Mouse (Mus musculus) limb, embryonic 11.5 days (tissue): Measurements from ENCODE around the gene Socs2. TPM values are rescaled to one million over a fixed set of nuclear protein-coding genes. Genes with fewer than 3 reads are reported as not detected.

ENCODE experiments used
- ATAC-seq: fragments of 200-750 bp; cut with Nextera tagmentation; 2 replicates; pipeline ENCODE4 v1.8.0; 2017; ENCODE audit warnings: low read depth; ENCODE audit not compliant: insufficient number of reproducible peaks, low FRiP score, low TSS enrichment
- DNase-seq: peaks from one replicate; pipeline ENCODE4 v3.0.0-alpha.2; 2015; ENCODE audit warnings: low spot score
- H3K27ac ChIP-seq: fragments of 300-500 bp; sonication (generic); replicated peaks from 2 replicates; pipeline ENCODE4 v1.5.1; 2014; ENCODE audit warnings: low read depth, mild to moderate bottlenecking, low read length
- H3K27me3 ChIP-seq: fragments of 300-500 bp; sonication (generic); 2 replicates; pipeline ENCODE4 v1.6.1; 2014; ENCODE audit warnings: mild to moderate bottlenecking, low read length, mixed read lengths; ENCODE audit not compliant: control insufficient read depth, insufficient read depth
- H3K36me3 ChIP-seq: fragments of 300-500 bp; sonication (generic); 2 replicates; pipeline ENCODE4 v1.6.1; 2014; ENCODE audit warnings: mild to moderate bottlenecking, low read length, moderate library complexity, mixed read lengths; ENCODE audit not compliant: control insufficient read depth, insufficient read depth
- H3K4me1 ChIP-seq: fragments of 300-500 bp; sonication (generic); 2 replicates; pipeline ENCODE4 v1.6.1; 2014; ENCODE audit warnings: low read length, mixed read lengths; ENCODE audit not compliant: control insufficient read depth, insufficient read depth
- H3K4me2 ChIP-seq: fragments of 300-500 bp; sonication (generic); 2 replicates; pipeline ENCODE4 v1.6.1; 2014; ENCODE audit warnings: low read depth, mild to moderate bottlenecking, moderate library complexity; ENCODE audit not compliant: severe bottlenecking
- H3K4me3 ChIP-seq: fragments of 300-500 bp; sonication (generic); 2 replicates; pipeline ENCODE4 v1.5.1; 2014; ENCODE audit warnings: low read depth, low read length
- H3K9ac ChIP-seq: fragments of 300-500 bp; sonication (generic); 2 replicates; pipeline ENCODE4 v1.6.1; 2014; ENCODE audit warnings: mild to moderate bottlenecking, low read length
- H3K9me3 ChIP-seq: fragments of 300-500 bp; sonication (generic); 2 replicates; pipeline ENCODE4 v1.6.1; 2016; ENCODE audit warnings: low read length; ENCODE audit not compliant: control insufficient read depth
- WGBS: fragments of 180-500 bp; shearing (Covaris S2); extraction: QIAGEN DNeasy Blood & Tissue Kit; methylation state at CpG from one replicate; pipeline ENCODE4 v1.1.7; 2014; 5-methylcytosine and 5-hydroxymethylcytosine counted together
- polyA plus RNA-seq: library from polyadenylated mRNA; unstranded; fragments of >200 nt; fragmentation: Nextera tagmentation; extraction: Ambion mirVana; gene quantifications from 2 replicates; pipeline ENCODE4 v1.2.1, GENCODE M21; 2014

Gene Socs2
- polyA plus RNA-seq, 1 experiment from 2014 or later: 42.9 TPM

- Histone ChIP-seq H3K27me3 (no peaks in the 10 kb centered on the region), H3K9me3 (no peaks in the 10 kb centered on the region), H3K9ac (no peak overlapping the region), H3K4me1 (no peaks in the 10 kb centered on the region), H3K27ac (no peak overlapping the region), H3K36me3 (no peaks in the 10 kb centered on the region), H3K4me2 (no peak overlapping the region), H3K4me3 (no peak overlapping the region)
- ATAC-seq (no peak), DNase-seq (no peak)
- 81% methylated on average over 5 of the region's 5 CpGs for WGBS
Measured at GRCm38 (mm10) chr10:95453282-95453681, 36.3 kb upstream of the Socs2 start.

- H3K4me3 ChIP-seq: no peak overlapping the region
- DNase-seq (no peak), ATAC-seq (no peak)
- H3K36me3 ChIP-seq: no peaks in the 10 kb centered on the region
- H3K4me1 ChIP-seq: no peaks in the 10 kb centered on the region
- no peak overlapping the region for H3K4me2 ChIP-seq
- no peak overlapping the region for H3K27ac ChIP-seq
- H3K27me3 ChIP-seq: no peaks in the 10 kb centered on the region
- no peak overlapping the region for H3K9ac ChIP-seq
- no peaks in the 10 kb centered on the region for H3K9me3 ChIP-seq
- WGBS: 92% methylated on average over 6 of the region's 6 CpGs
Measured at GRCm38 (mm10) chr10:95449033-95449432, 32.1 kb upstream of the Socs2 start.

- Histone ChIP-seq H3K4me1 (no peaks in the 10 kb centered on the region), H3K4me2 (no peak overlapping the region), H3K4me3 (no peak overlapping the region), H3K36me3 (no peaks in the 10 kb centered on the region), H3K27me3 (no peaks in the 10 kb centered on the region), H3K9me3 (no peaks in the 10 kb centered on the region), H3K27ac (no peak overlapping the region), H3K9ac (no peak overlapping the region)
- DNase-seq: no peak
- no peak for ATAC-seq
- 94% methylated on average over 16 of the region's 16 CpGs for WGBS
Measured at GRCm38 (mm10) chr10:95447954-95448353, 31.0 kb upstream of the Socs2 start.

GRCm38 (mm10) chr10:95445104-95446056 is 28.4 kb upstream of the Socs2 start:
- Histone ChIP-seq H3K4me3 (no peak overlapping the region), H3K27me3 (no peaks in the 10 kb centered on the region), H3K27ac (no peak overlapping the region), H3K9me3 (no peaks in the 10 kb centered on the region), H3K4me2 (no peak overlapping the region), H3K4me1 (no peaks in the 10 kb centered on the region), H3K9ac (no peak overlapping the region), H3K36me3 (no peaks in the 10 kb centered on the region)
- no peak for DNase-seq
- no peak for ATAC-seq
- 85% methylated on average over 18 of the region's 18 CpGs for WGBS

- no peaks in the 10 kb centered on the region for H3K27me3 ChIP-seq
- DNase-seq: no peak
- no peaks in the 10 kb centered on the region for H3K36me3 ChIP-seq
- H3K4me2 ChIP-seq: no peak overlapping the region
- WGBS: 78% methylated on average over 4 of the region's 4 CpGs
- H3K4me1 ChIP-seq: no peaks in the 10 kb centered on the region
- no peak overlapping the region for H3K27ac ChIP-seq
- no peaks in the 10 kb centered on the region for H3K9me3 ChIP-seq
- H3K9ac ChIP-seq: no peak overlapping the region
- no peak overlapping the region for H3K4me3 ChIP-seq
- ATAC-seq: no peak
Measured at GRCm38 (mm10) chr10:95442334-95442733, 25.4 kb upstream of the Socs2 start.

- no peaks in the 10 kb centered on the region for H3K36me3 ChIP-seq
- H3K4me3 ChIP-seq: no peak overlapping the region
- no peak overlapping the region for H3K4me2 ChIP-seq
- ATAC-seq: no peak
- H3K9ac ChIP-seq: no peak overlapping the region
- H3K9me3 ChIP-seq: no peaks in the 10 kb centered on the region
- 51% methylated on average over 2 of the region's 2 CpGs for WGBS
- H3K27me3 ChIP-seq: no peaks in the 10 kb centered on the region
- no peak overlapping the region for H3K27ac ChIP-seq
- no peaks in the 10 kb centered on the region for H3K4me1 ChIP-seq
- DNase-seq: no peak
Measured at GRCm38 (mm10) chr10:95440566-95440965, 23.6 kb upstream of the Socs2 start.

GRCm38 (mm10) chr10:95439718-95440339 is 22.8 kb upstream of the Socs2 start:
- Histone ChIP-seq H3K9me3 (no peaks in the 10 kb centered on the region), H3K9ac (no peak overlapping the region), H3K36me3 (no peaks in the 10 kb centered on the region), H3K4me1 (no peaks in the 10 kb centered on the region), H3K4me3 (no peak overlapping the region), H3K27me3 (no peaks in the 10 kb centered on the region), H3K27ac (no peak overlapping the region), H3K4me2 (no peak overlapping the region)
- DNase-seq (no peak), ATAC-seq (no peak)
- WGBS: 93% methylated on average over 10 of the region's 10 CpGs

GRCm38 (mm10) chr10:95438941-95439340 is 22.0 kb upstream of the Socs2 start:
- no peak overlapping the region for H3K4me3 ChIP-seq
- no peak overlapping the region for H3K27ac ChIP-seq
- WGBS: 48% methylated on average over 11 of the region's 11 CpGs
- H3K9ac ChIP-seq: no peak overlapping the region
- H3K27me3 ChIP-seq: no peaks in the 10 kb centered on the region
- H3K36me3 ChIP-seq: no peaks in the 10 kb centered on the region
- no peak for DNase-seq
- no peak for ATAC-seq
- no peaks in the 10 kb centered on the region for H3K4me1 ChIP-seq
- H3K4me2 ChIP-seq: no peak overlapping the region
- no peaks in the 10 kb centered on the region for H3K9me3 ChIP-seq
